Mouse (Mus musculus) hindbrain, embryonic 10.5 days (tissue): ENCODE measurements around the gene Setd7. TPM values are rescaled to one million over a fixed set of nuclear protein-coding genes. Genes with fewer than 3 reads are reported as not detected.

Experiments used
- DNase-seq: peaks from one replicate; pipeline ENCODE4 v3.0.0-alpha.2; 2017; ENCODE audit warnings: low spot score
- H3K27ac ChIP-seq: fragments of 300-500 bp; sonication (generic); 2 replicates; pipeline ENCODE4 v1.5.1; 2016; ENCODE audit warnings: mild to moderate bottlenecking, moderate library complexity
- H3K27me3 ChIP-seq: fragments of 300-500 bp; sonication (generic); 2 replicates; pipeline ENCODE4 v1.6.1; 2016; ENCODE audit warnings: mild to moderate bottlenecking; ENCODE audit not compliant: poor library complexity, insufficient read depth, severe bottlenecking
- H3K36me3 ChIP-seq: fragments of 300-500 bp; sonication (generic); 2 replicates; pipeline ENCODE4 v1.6.1; 2016; ENCODE audit warnings: mild to moderate bottlenecking, moderate library complexity
- H3K4me1 ChIP-seq: fragments of 300-500 bp; sonication (generic); replicated peaks from 2 replicates; pipeline ENCODE4 v1.6.1; 2016; ENCODE audit warnings: mild to moderate bottlenecking
- H3K4me3 ChIP-seq: fragments of 300-500 bp; sonication (generic); 2 replicates; pipeline ENCODE4 v1.5.1; 2016; ENCODE audit warnings: mild to moderate bottlenecking, moderate library complexity
- H3K9me3 ChIP-seq: fragments of 300-500 bp; sonication (generic); 2 replicates; pipeline ENCODE4 v1.6.1; 2016; ENCODE audit warnings: mild to moderate bottlenecking, moderate library complexity
- WGBS: fragments of 180-500 bp; shearing (Covaris S2); methylation state at CpG from one replicate; pipeline ENCODE4 v1.1.7; 2016; 5-methylcytosine and 5-hydroxymethylcytosine counted together
- polyA plus RNA-seq: library from polyadenylated mRNA; unstranded; fragments of >200 nt; fragmentation: Nextera tagmentation; extraction: Ambion mirVana; gene quantifications from 2 replicates; pipeline ENCODE4 v1.2.1, GENCODE M21; 2016

Gene Setd7
- polyA plus RNA-seq, 1 experiment from 2014 or later = 3.0 TPM

GRCm38 (mm10) chr3:51468530-51468929 lies 92.1 kb downstream of the Setd7 start:
- Histone ChIP-seq H3K27ac (no peak overlapping the region), H3K27me3 (no peaks in the 10 kb centered on the region), H3K4me3 (no peak overlapping the region), H3K36me3 (peaks cover 98% of the 10 kb centered on the region), H3K9me3 (no peaks in the 10 kb centered on the region), H3K4me1 (no peaks in the 10 kb centered on the region)
- 91% methylated on average over 2 of the region's 2 CpGs for WGBS
- no peak for DNase-seq

Other genes starting within 250 kb of the Setd7 start
- 35.4 and 40.5 TPM in 2 replicates for gene Elf2, start 220.2 kb downstream of the Setd7 start, polyA plus RNA-seq
- 7.5 and 11.8 TPM in 2 replicates for gene Mgarp, start 164.1 kb downstream of the Setd7 start, polyA plus RNA-seq
- 675 and 776 TPM in 2 replicates for gene Ndufc1, start 151.9 kb downstream of the Setd7 start, polyA plus RNA-seq
- 53.2 and 64.6 TPM in 2 replicates for gene Naa15, start 145.7 kb downstream of the Setd7 start, polyA plus RNA-seq
- 11.8 and 14.4 TPM in 2 replicates for gene Rab33b, start 77.0 kb downstream of the Setd7 start, polyA plus RNA-seq
- gene Mgst2, start 99.5 kb upstream of the Setd7 start, polyA plus RNA-seq = 0.42 TPM in 1 of 2 replicates, not detected in the other